Mouse (Mus musculus) ES-Bruce4 (cell line): ENCODE data around the gene Mnat1. TPM values are rescaled to one million over a fixed set of nuclear protein-coding genes. Genes with fewer than 3 reads are reported as not detected.
"Not testable (repeated sequence)": the region's sequence is repeated elsewhere in the genome, so short reads cannot be mapped to it uniquely, and the experiment has no call there.

Experiments
- H3K27ac ChIP-seq: 2 replicates; pipeline ENCODE4 v1.5.1; 2012; ENCODE audit warnings: low read length, inconsistent platforms; ENCODE audit not compliant: insufficient read depth
- H3K27me3 ChIP-seq: 2 replicates; pipeline ENCODE4 v1.6.1; 2012; ENCODE audit warnings: mild to moderate bottlenecking, low read length, inconsistent platforms; ENCODE audit not compliant: control insufficient read depth, poor library complexity, insufficient read depth, severe bottlenecking
- H3K36me3 ChIP-seq: 2 replicates; pipeline ENCODE4 v1.6.1; 2012; ENCODE audit warnings: inconsistent platforms, mild to moderate bottlenecking, low read length, moderate library complexity; ENCODE audit not compliant: control insufficient read depth, poor library complexity, insufficient read depth, severe bottlenecking
- H3K4me1 ChIP-seq: one replicate; pipeline ENCODE4 v1.8.1; 2011; ENCODE audit warnings: low read length; ENCODE audit not compliant: control insufficient read depth, insufficient read depth
- H3K4me3 ChIP-seq: 2 replicates; pipeline ENCODE4 v1.5.1; 2011; ENCODE audit warnings: low read depth, mild to moderate bottlenecking, low read length
- H3K9ac ChIP-seq: 2 replicates; pipeline ENCODE4 v1.6.1; 2012; ENCODE audit warnings: low read depth, mild to moderate bottlenecking, inconsistent platforms; ENCODE audit not compliant: poor library complexity, severe bottlenecking
- H3K9me3 ChIP-seq: replicated peaks from 2 replicates; pipeline ENCODE4 v1.6.1; 2012; ENCODE audit warnings: mild to moderate bottlenecking, low read length, inconsistent platforms; ENCODE audit not compliant: control insufficient read depth, poor library complexity, insufficient read depth, severe bottlenecking
- CTCF ChIP-seq: IDR thresholded peaks from one replicate; pipeline ENCODE4 v1.8.1; 2011; ENCODE audit warnings: low read depth, low read length
- EP300 ChIP-seq: IDR thresholded peaks from 2 replicates; pipeline ENCODE4 v1.6.1; 2011; ENCODE audit warnings: low read depth, low read length; ENCODE audit not compliant: insufficient read depth
- POLR2A ChIP-seq: IDR thresholded peaks from one replicate; pipeline ENCODE4 v1.8.1; 2011; ENCODE audit warnings: low read length; ENCODE audit not compliant: insufficient read depth
- polyA plus RNA-seq: library from polyadenylated mRNA; stranded (reverse); fragments of >200 nt; gene quantifications from 2 replicates; pipeline ENCODE4 v1.2.4, GENCODE M21; 2011; ENCODE audit warnings: low read depth; ENCODE audit not compliant: missing spikeins, insufficient read depth, insufficient read length

Mnat1 gene
- polyA plus RNA-seq, 1 experiment, result 77.6 TPM

DNA sequence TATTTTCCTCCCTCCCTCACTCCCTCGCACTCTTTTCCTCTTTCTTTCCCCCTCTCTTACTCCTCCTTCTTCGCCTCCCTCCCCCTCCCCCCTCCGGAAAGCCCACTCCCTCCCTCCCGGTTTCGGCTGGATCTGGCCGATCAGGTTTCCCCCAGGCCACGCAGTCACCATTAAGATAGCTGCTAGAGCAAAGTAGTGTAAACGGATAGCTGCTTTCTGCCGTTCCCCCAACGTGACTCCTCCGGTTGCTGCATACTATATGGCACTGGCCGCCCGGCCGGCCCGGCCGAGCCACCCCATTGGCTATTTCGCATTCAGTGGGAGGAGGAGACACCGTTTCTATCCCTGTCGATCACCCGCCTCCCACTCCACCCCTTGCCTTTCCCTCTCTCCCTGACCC lies 10.3 kb upstream of the Mnat1 start, which contains the start of gene Six4:
Six4 (minus strand) TSS at position 261 of the 400 bp plus-strand sequence.
- Histone ChIP-seq H3K27me3 (no peaks in the 10 kb centered on the region), H3K9ac (peak within 1 kb of the TSS; percentile 84), H3K9me3 (no peaks in the 10 kb centered on the region), H3K4me3 (peak within 1 kb of the TSS; percentile 79), H3K36me3 (peaks cover 17% of the 10 kb centered on the region), H3K27ac (peak within 1 kb of the TSS; percentile 93), H3K4me1 (peaks cover 6% of the 10 kb centered on the region)
- TF ChIP-seq EP300 (peak; percentile 87), CTCF (no peak), POLR2A (peak; percentile 85)

DNA sequence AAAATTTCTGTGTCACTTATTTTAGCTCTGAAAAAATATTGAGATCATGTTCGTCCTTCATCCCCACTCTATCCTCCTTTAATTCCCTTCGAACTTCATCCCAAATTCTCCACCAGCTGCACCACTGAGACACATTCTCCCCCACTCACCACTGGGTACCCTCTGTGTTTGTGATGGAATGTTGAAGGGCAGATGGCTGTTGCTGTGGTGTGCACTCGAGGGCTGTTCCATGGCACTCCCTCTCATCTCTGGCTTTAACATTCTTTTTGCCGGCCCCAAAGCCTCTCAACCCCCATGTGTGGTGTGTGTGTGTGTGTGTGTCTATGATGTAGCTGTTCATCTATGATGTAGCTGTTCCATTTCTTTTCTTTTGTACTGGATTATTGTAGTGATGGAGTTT lies 1.7 kb downstream of the Mnat1 start:
- H3K36me3 ChIP-seq, result no peaks in the 10 kb centered on the region
- no peak overlapping the region for H3K4me3 ChIP-seq
- no peaks in the 10 kb centered on the region for H3K4me1 ChIP-seq
- no peak overlapping the region for H3K27ac ChIP-seq
- no peaks in the 10 kb centered on the region for H3K27me3 ChIP-seq
- no peaks in the 10 kb centered on the region for H3K9me3 ChIP-seq
- no peak overlapping the region for H3K9ac ChIP-seq
- no peak for TF ChIP-seq CTCF
- no peak for TF ChIP-seq POLR2A
- TF ChIP-seq EP300, result no peak

DNA sequence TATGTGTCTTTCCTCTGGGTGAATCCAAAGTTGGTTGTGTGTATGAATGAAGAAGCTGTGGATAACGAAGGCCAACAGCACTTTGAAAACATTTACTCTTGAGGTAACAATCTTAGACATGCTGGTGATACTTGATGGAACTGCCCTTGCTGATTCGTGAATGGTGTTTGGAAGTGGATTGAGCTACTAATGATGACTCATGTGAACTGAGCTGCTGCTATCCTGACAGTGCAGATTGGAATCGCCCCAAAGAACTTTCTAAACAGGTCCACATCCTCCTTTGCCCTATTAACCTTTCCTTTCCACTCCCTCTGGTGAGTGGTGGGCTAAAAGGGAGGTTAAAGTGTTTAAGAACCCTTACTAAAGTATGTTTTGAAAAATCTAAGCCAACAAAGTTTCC lies 17.2 kb downstream of the Mnat1 start:
- Histone ChIP-seq H3K9ac (no peak overlapping the region), H3K4me1 (no peaks in the 10 kb centered on the region), H3K36me3 (no peaks in the 10 kb centered on the region), H3K9me3 (no peaks in the 10 kb centered on the region), H3K27me3 (no peaks in the 10 kb centered on the region), H3K4me3 (no peak overlapping the region), H3K27ac (no peak overlapping the region)
- no peak for TF ChIP-seq EP300
- TF ChIP-seq POLR2A, result no peak
- TF ChIP-seq CTCF, result no peak

DNA sequence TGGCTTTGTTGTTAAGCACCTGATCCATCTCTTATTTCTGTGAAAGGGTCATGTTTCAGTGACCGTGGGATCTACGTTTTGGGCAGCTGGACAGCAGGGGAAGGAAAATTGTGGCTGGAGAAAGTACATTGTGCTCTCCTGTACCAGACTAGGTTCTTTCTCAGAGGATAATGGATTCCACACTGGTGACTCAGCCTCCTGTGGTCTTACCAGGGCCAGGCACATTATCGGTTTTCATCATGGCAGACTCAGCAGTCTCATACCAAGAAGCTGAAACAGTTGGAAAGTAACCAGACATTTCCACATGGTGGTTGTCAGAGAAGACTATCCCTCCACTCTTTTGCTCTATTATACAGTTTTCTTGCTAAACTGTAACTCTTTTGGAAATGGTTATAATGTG lies 23.7 kb downstream of the Mnat1 start:
- no peaks in the 10 kb centered on the region for H3K36me3 ChIP-seq
- no peaks in the 10 kb centered on the region for H3K4me1 ChIP-seq
- H3K9ac ChIP-seq, result no peak overlapping the region
- no peaks in the 10 kb centered on the region for H3K9me3 ChIP-seq
- no peak overlapping the region for H3K27ac ChIP-seq
- H3K27me3 ChIP-seq, result no peaks in the 10 kb centered on the region
- TF ChIP-seq EP300 (no peak), CTCF (no peak), POLR2A (no peak)
- no peak overlapping the region for H3K4me3 ChIP-seq

DNA sequence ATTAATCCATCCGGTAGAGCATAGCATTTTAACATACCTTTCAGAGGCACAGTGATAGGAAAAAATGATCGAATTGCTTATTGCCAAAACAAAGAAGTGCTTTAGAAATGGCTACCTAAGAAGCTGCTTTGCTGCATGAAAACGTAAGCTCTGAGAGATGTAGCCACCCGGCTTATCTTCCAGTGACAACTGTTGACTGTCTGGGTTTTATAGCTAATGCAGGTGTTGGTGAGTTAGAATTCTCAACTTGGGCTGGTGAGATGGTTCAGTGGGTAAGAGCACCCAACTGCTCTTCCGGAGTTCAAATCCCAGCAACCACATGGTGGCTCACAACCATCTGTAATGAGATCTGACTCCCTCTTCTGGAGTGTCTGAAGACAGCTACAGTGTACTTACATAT lies 27.5 kb downstream of the Mnat1 start:
- not testable (repeated sequence) for H3K27ac ChIP-seq, H3K27me3 ChIP-seq, H3K4me3 ChIP-seq, H3K4me1 ChIP-seq, H3K36me3 ChIP-seq, H3K9ac ChIP-seq, H3K9me3 ChIP-seq

DNA sequence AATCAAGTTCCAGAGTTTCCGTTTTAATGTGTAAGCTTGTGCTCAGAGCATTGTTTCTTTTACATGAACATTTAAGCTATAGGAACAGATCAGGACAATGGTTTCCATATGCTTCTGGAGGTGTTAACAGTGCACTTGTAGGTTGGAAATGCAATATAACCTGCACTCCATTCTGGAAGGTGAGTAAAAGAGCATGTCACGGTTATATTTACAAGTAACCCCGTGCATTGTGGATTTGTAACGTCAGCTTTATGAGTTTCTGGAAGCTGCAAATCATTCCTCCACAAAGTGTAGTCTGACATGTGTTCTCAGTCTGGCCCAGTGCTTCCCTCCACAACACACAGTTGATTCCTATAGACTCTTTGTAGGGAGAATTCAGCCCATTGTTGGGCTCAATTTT lies 30.6 kb downstream of the Mnat1 start:
- Histone ChIP-seq H3K27ac (no peak overlapping the region), H3K4me3 (no peak overlapping the region), H3K4me1 (no peaks in the 10 kb centered on the region), H3K9ac (no peak overlapping the region), H3K9me3 (no peaks in the 10 kb centered on the region), H3K36me3 (no peaks in the 10 kb centered on the region), H3K27me3 (no peaks in the 10 kb centered on the region)
- TF ChIP-seq POLR2A (no peak), EP300 (no peak), CTCF (no peak)

DNA sequence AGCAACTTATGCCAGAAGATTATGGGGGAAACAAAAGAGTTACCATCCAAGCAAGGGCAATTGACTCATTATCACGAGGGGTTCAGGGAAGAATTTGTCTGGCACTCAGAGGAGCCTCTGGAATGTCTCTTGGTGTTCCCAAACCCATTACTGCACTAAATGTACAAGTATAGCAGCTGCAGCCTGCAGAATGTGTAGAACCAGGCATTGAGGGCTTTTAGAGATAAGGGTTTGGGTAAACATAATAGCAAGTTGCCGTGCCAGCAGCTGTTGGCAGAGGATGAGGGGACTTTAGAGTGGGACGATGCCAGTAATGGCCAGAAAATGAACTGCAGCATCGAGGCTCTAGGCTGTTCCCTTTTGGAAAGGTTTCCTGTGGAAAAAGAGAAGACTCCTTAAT lies 36.8 kb downstream of the Mnat1 start:
- H3K9ac ChIP-seq, result no peak overlapping the region
- no peaks in the 10 kb centered on the region for H3K9me3 ChIP-seq
- no peak for TF ChIP-seq POLR2A
- no peak for TF ChIP-seq EP300
- TF ChIP-seq CTCF, result no peak
- H3K4me1 ChIP-seq, result no peaks in the 10 kb centered on the region
- H3K27ac ChIP-seq, result no peak overlapping the region
- H3K27me3 ChIP-seq, result no peaks in the 10 kb centered on the region
- H3K4me3 ChIP-seq, result no peak overlapping the region
- no peaks in the 10 kb centered on the region for H3K36me3 ChIP-seq
